Mouse (Mus musculus): ENCODE results near the gene Osbpl8. TPM values are rescaled to one million over a fixed set of nuclear protein-coding genes. Genes with fewer than 3 reads are reported as not detected.
"Not testable (repeated sequence)": the region's sequence is repeated elsewhere in the genome, so short reads cannot be mapped to it uniquely, and the experiment has no call there.

Gene Osbpl8
- total and polyA plus RNA-seq, 3 experiments, result 12.9 to 26.4 (median 23.4) TPM

DNA sequence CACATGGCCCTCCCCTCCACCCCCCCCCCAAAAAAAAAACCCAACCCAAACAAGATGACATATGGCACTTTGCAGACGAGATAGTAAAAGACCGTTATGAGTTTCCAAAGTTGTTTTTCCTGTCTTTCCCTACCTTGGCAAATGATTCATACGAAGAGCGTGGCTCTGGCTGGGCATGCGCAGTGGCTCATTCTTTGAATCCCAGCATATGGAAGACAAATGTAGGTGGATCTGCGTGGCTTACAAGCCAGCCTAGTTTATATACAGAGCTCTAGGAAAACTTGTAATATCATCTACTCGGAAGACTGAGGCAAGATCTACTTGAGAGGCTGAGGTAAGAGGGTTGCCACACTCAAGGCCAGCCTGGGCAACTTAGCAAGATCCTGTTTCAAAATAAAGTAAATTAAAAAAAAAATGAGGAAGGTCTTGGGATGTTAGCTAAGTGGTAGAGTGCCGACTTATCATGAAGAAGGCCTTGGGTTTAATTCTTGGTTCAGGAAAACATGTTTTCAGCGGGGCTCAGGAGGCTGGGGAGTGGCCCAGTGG, 30.1 kb upstream of the Osbpl8 start:
- Histone ChIP-seq H3K27me3 (replicated peaks) (no peaks in the 10 kb centered on the region), H3K4me1 (ENCODE audit: control insufficient read depth in 1 of 2, insufficient read depth in 2 of 2) (peaks cover 8 to 24% of the 10 kb centered on the region in 2 experiments; a peak in 3 of 4 replicates), H3K79me2 (replicated peaks; ENCODE audit: control insufficient read depth, extremely low read depth, insufficient read depth, poor library complexity, severe bottlenecking) (no peaks in the 10 kb centered on the region), H3K27ac (ENCODE audit: insufficient read depth, low read depth) (no peak overlapping the region), H3K9ac (ENCODE audit: insufficient read depth, low read depth) (no peak overlapping the region), H3K9me3 (replicated peaks; ENCODE audit: low read length) (no peaks in the 10 kb centered on the region), H3K4me3 (replicated peaks in 1 of 3; ENCODE audit: low read depth in 2 of 3, low read length in 2 of 3, poor library complexity in 1 of 3) (no peak overlapping the region), H3K4me2 (ENCODE audit: insufficient read depth, low read depth, poor library complexity, severe bottlenecking) (no peak overlapping the region), H3K36me3 (replicated peaks in 1 of 2; ENCODE audit: control insufficient read depth in 1 of 2, insufficient read depth in 1 of 2, low read length in 1 of 2) (no peaks in the 10 kb centered on the region)
- in situ Hi-C loops (cut with MboI; ENCODE audit: low pct_ligation_motif_present, low pct_unique_long_range_greater_than_20kb, low sequenced_read_pairs), result no loop called here
- no peak for DNase-seq (ENCODE audit: extremely low read depth)
- dilution Hi-C loops (cut with MboI; ENCODE audit: extremely low pct_ligation_motif_present, extremely low pct_unique_long_range_greater_than_20kb, low sequenced_read_pairs), result no loop called here
- no peak for TF ChIP-seq POLR2AphosphoS2 (IDR thresholded peaks at IDR 0.05; ENCODE audit: low read depth, low read length)
- no peak for TF ChIP-seq RCOR1 (conservative IDR thresholded peaks at IDR 0.05; ENCODE audit: low read depth, low read length)
- no peak for TF ChIP-seq SIN3A (IDR thresholded peaks at IDR 0.05; ENCODE audit: low read length)
- TF ChIP-seq UBTF (IDR thresholded peaks at IDR 0.05; ENCODE audit: low read depth, low read length), result no peak
- TF ChIP-seq MEF2A (IDR thresholded peaks at IDR 0.05; ENCODE audit: borderline replicate concordance, low read depth, low read length), result no peak

DNA sequence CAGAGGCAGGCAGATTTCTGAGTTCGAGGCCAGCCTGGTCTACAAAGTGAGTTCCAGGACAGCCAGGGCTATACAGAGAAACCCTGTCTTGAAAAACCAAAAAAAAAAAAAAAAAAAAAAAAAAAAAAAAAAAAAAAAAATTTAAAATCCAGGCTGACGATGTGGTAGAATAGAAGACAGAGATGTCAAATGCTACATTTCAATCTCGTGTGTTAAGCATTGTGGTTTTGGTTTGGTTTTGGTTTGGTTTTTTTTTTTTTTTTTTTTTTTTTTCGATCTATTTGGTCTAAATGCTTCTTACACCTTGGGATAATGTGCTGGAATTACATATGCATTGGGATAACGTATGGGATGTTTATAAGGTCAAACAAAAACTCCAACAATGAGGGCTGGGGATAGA, 28.2 kb upstream of the Osbpl8 start:
- H3K27ac ChIP-seq (ENCODE audit: insufficient read depth, low read depth); H3K9me3 ChIP-seq (replicated peaks; ENCODE audit: low read length); H3K4me2 ChIP-seq (ENCODE audit: insufficient read depth, low read depth, poor library complexity, severe bottlenecking); H3K79me2 ChIP-seq (replicated peaks; ENCODE audit: control insufficient read depth, extremely low read depth, insufficient read depth, poor library complexity, severe bottlenecking); DNase-seq (ENCODE audit: extremely low read depth); H3K9ac ChIP-seq (ENCODE audit: insufficient read depth, low read depth); H3K36me3 ChIP-seq (replicated peaks in 1 of 2; ENCODE audit: control insufficient read depth in 1 of 2, insufficient read depth in 1 of 2, low read length in 1 of 2); H3K27me3 ChIP-seq (replicated peaks); H3K4me3 ChIP-seq (replicated peaks in 1 of 3; ENCODE audit: low read depth in 2 of 3, low read length in 2 of 3, poor library complexity in 1 of 3); in situ Hi-C loops (cut with MboI; ENCODE audit: low pct_ligation_motif_present, low pct_unique_long_range_greater_than_20kb, low sequenced_read_pairs); dilution Hi-C loops (cut with MboI; ENCODE audit: extremely low pct_ligation_motif_present, extremely low pct_unique_long_range_greater_than_20kb, low sequenced_read_pairs): not testable (repeated sequence)
- TF ChIP-seq ZNF384 (IDR thresholded peaks at IDR 0.05; ENCODE audit: low read depth, low read length), result peak; percentile 66
- peaks cover 5 to 14% of the 10 kb centered on the region in 2 experiments; a peak in 3 of 4 replicates for H3K4me1 ChIP-seq (ENCODE audit: control insufficient read depth in 1 of 2, insufficient read depth in 2 of 2)

DNA sequence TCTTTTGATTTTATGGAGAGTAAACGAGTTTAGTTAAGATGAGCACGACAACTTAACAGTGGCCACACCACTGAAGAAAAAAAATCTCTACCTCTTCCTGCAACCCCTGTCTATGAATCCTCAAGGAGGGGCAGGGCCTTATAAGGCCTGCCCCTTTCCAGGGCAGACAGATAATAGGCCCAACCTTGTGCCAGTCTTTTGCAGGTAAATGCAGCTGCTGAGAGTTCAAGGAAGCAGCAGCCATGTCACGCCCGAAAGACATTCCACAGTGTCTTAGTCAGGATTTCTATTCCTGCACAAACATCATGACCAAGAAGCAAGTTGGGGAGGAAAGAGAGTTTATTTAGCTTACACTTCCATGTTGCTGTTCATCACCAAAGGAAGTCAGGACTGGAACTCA, 26.6 kb upstream of the Osbpl8 start:
- no peak for DNase-seq (ENCODE audit: extremely low read depth)
- no peak overlapping the region for H3K4me3 ChIP-seq (replicated peaks in 1 of 3; ENCODE audit: low read depth in 2 of 3, low read length in 2 of 3, poor library complexity in 1 of 3)
- dilution Hi-C loops (cut with MboI; ENCODE audit: extremely low pct_ligation_motif_present, extremely low pct_unique_long_range_greater_than_20kb, low sequenced_read_pairs), result no loop called here
- 0 out of 4 replicates have a peak, but pooled peaks cover 0 to 3% of the 10 kb centered on the region in 2 experiments for H3K4me1 ChIP-seq (ENCODE audit: control insufficient read depth in 1 of 2, insufficient read depth in 2 of 2)
- in situ Hi-C loops (cut with MboI; ENCODE audit: low pct_ligation_motif_present, low pct_unique_long_range_greater_than_20kb, low sequenced_read_pairs), result no loop called here
- H3K4me2 ChIP-seq (ENCODE audit: insufficient read depth, low read depth, poor library complexity, severe bottlenecking), result no peak overlapping the region
- no peaks in the 10 kb centered on the region for H3K9me3 ChIP-seq (replicated peaks; ENCODE audit: low read length)
- TF ChIP-seq CHD1 (IDR thresholded peaks at IDR 0.05; ENCODE audit: low read depth, low read length) (no peak), ELF1 (IDR thresholded peaks at IDR 0.05; ENCODE audit: low read depth, low read length) (no peak), MAZ (IDR thresholded peaks at IDR 0.05; ENCODE audit: low read depth, low read length) (no peak), EP300 (IDR thresholded peaks at IDR 0.05; ENCODE audit: low read length) (no peak), RCOR1 (conservative IDR thresholded peaks at IDR 0.05; ENCODE audit: low read depth, low read length) (no peak), PAX5 (IDR thresholded peaks at IDR 0.05; ENCODE audit: low read length) (no peak)
- no peaks in the 10 kb centered on the region for H3K36me3 ChIP-seq (replicated peaks in 1 of 2; ENCODE audit: control insufficient read depth in 1 of 2, insufficient read depth in 1 of 2, low read length in 1 of 2)
- no peak overlapping the region for H3K9ac ChIP-seq (ENCODE audit: insufficient read depth, low read depth)
- H3K79me2 ChIP-seq (replicated peaks; ENCODE audit: control insufficient read depth, extremely low read depth, insufficient read depth, poor library complexity, severe bottlenecking), result no peaks in the 10 kb centered on the region
- no peak overlapping the region for H3K27ac ChIP-seq (ENCODE audit: insufficient read depth, low read depth)
- H3K27me3 ChIP-seq (replicated peaks), result no peaks in the 10 kb centered on the region

Data from CH12.LX (cell line).